Mouse (Mus musculus) CH12.LX (cell line): ENCODE results near the gene Lmx1a. TPM values are rescaled to one million over a fixed set of nuclear protein-coding genes. Genes with fewer than 3 reads are reported as not detected.
A peak's percentile ranks its signal among the peaks of the same experiment; 100 is the strongest.

Experiments
- DNase-seq: peaks from one replicate; pipeline ENCODE4 v3.0.0-alpha.2; 2013; ENCODE audit errors: extremely low read depth
- H3K27ac ChIP-seq: 2 replicates; pipeline ENCODE4 v1.5.1; 2012; ENCODE audit warnings: low read depth, mild to moderate bottlenecking, control low read depth, moderate library complexity; ENCODE audit not compliant: insufficient read depth
- H3K27me3 ChIP-seq: replicated peaks from 2 replicates; pipeline ENCODE3; 2012; ENCODE audit warnings: inconsistent platforms
- H3K36me3 ChIP-seq, 2 experiments: replicated peaks in 1 of 2; 2 replicates each; pipeline versions ENCODE3 to v1.6.1; 2012; ENCODE audit warnings: inconsistent platforms in 1 of 2, low read length in 1 of 2, mild to moderate bottlenecking in 1 of 2, mixed read lengths in 1 of 2, moderate library complexity in 1 of 2; ENCODE audit not compliant: control insufficient read depth in 1 of 2, insufficient read depth in 1 of 2
- H3K4me1 ChIP-seq, 2 experiments: 2 replicates each; pipeline ENCODE4 v1.6.1; 2012; ENCODE audit warnings: inconsistent platforms in 1 of 2, moderate library complexity in 1 of 2; ENCODE audit not compliant: insufficient read depth in 2 of 2, control insufficient read depth in 1 of 2
- H3K4me2 ChIP-seq: 2 replicates; pipeline ENCODE4 v1.6.1; 2012; ENCODE audit warnings: low read depth, mild to moderate bottlenecking, control low read depth; ENCODE audit not compliant: poor library complexity, insufficient read depth, severe bottlenecking
- H3K4me3 ChIP-seq, 3 experiments: fragments of 150-350 bp in 1 of 3; sonication (generic) in 1 of 3; replicated peaks in 1 of 3; 2 replicates each; pipeline versions ENCODE3 to v1.5.1; 2011 to 2012; ENCODE audit warnings: low read depth in 2 of 3, low read length in 2 of 3, mild to moderate bottlenecking in 2 of 3, moderate library complexity in 2 of 3, control low read depth in 1 of 3, improper control_type of control experiment in 1 of 3, inconsistent platforms in 1 of 3, mixed read lengths in 1 of 3; ENCODE audit not compliant: poor library complexity in 1 of 3
- H3K79me2 ChIP-seq: replicated peaks from 2 replicates; pipeline ENCODE4 v1.6.1; 2012; ENCODE audit warnings: mild to moderate bottlenecking, moderate library complexity; ENCODE audit not compliant: control insufficient read depth, poor library complexity, insufficient read depth, severe bottlenecking; ENCODE audit errors: extremely low read depth
- H3K9ac ChIP-seq: 2 replicates; pipeline ENCODE4 v1.6.1; 2012; ENCODE audit warnings: low read depth, mild to moderate bottlenecking, control low read depth, moderate library complexity; ENCODE audit not compliant: insufficient read depth
- H3K9me3 ChIP-seq: replicated peaks from 2 replicates; pipeline ENCODE3; 2012; ENCODE audit warnings: low read length, inconsistent platforms, mixed read lengths
- BHLHE40 ChIP-seq: IDR thresholded peaks from 2 replicates; pipeline ENCODE4 v1.6.1; 2011; ENCODE audit warnings: mild to moderate bottlenecking, low read depth, low read length, improper control_type of control experiment
- CTCF ChIP-seq, 2 experiments: IDR thresholded peaks in 1 of 2; conservative IDR thresholded peaks in 1 of 2; 2 replicates each; pipeline ENCODE4 v1.5.1; 2011 to 2012; ENCODE audit warnings: low read depth in 2 of 2, low read length in 2 of 2, improper control_type of control experiment in 1 of 2, inconsistent platforms in 1 of 2, mild to moderate bottlenecking in 1 of 2, moderate library complexity in 1 of 2
- ETS1 ChIP-seq: conservative IDR thresholded peaks from 2 replicates; pipeline ENCODE4 v1.6.1; 2012; ENCODE audit warnings: low read depth, mild to moderate bottlenecking, inconsistent platforms, low read length, improper control_type of control experiment, moderate library complexity
- GABPA ChIP-seq: IDR thresholded peaks from 2 replicates; pipeline ENCODE4 v1.6.1; 2012; ENCODE audit warnings: low read depth, low read length, improper control_type of control experiment, inconsistent platforms; ENCODE audit not compliant: insufficient replicate concordance
- IRF4 ChIP-seq: IDR thresholded peaks from 2 replicates; pipeline ENCODE4 v1.6.1; 2014; ENCODE audit warnings: low read depth, mild to moderate bottlenecking, inconsistent platforms, low read length, improper control_type of control experiment
- JUN ChIP-seq: IDR thresholded peaks from 2 replicates; pipeline ENCODE4 v1.6.1; 2011; ENCODE audit warnings: low read depth, mild to moderate bottlenecking, low read length, improper control_type of control experiment, moderate library complexity; ENCODE audit not compliant: insufficient read depth
- MAFK ChIP-seq: IDR thresholded peaks from 2 replicates; pipeline ENCODE4 v1.6.1; 2011; ENCODE audit warnings: low read length, improper control_type of control experiment; ENCODE audit not compliant: insufficient replicate concordance
- MAZ ChIP-seq: IDR thresholded peaks from 2 replicates; pipeline ENCODE4 v1.6.1; 2012; ENCODE audit warnings: low read depth, mild to moderate bottlenecking, inconsistent platforms, low read length, improper control_type of control experiment, moderate library complexity
- MEF2A ChIP-seq: IDR thresholded peaks from 2 replicates; pipeline ENCODE4 v1.6.1; 2014; ENCODE audit warnings: low read depth, mild to moderate bottlenecking, inconsistent platforms, low read length, improper control_type of control experiment, borderline replicate concordance
- NELFE ChIP-seq: IDR thresholded peaks from 2 replicates; pipeline ENCODE4 v1.6.1; 2011; ENCODE audit warnings: low read depth, low read length, improper control_type of control experiment
- POLR2AphosphoS2 ChIP-seq: IDR thresholded peaks from 2 replicates; pipeline ENCODE4 v1.6.1; 2011; ENCODE audit warnings: low read depth, low read length, improper control_type of control experiment
- RAD21 ChIP-seq: IDR thresholded peaks from 2 replicates; pipeline ENCODE4 v1.6.1; 2011; ENCODE audit warnings: low read depth, mild to moderate bottlenecking, low read length, improper control_type of control experiment, moderate library complexity
- SMC3 ChIP-seq: IDR thresholded peaks from 2 replicates; pipeline ENCODE4 v1.6.1; 2011; ENCODE audit warnings: low read depth, low read length, improper control_type of control experiment
- TBP ChIP-seq: conservative IDR thresholded peaks from 2 replicates; pipeline ENCODE4 v1.6.1; 2011; ENCODE audit warnings: low read depth, low read length, improper control_type of control experiment
- TCF12 ChIP-seq: IDR thresholded peaks from 2 replicates; pipeline ENCODE4 v1.6.1; 2014; ENCODE audit warnings: low read depth, mild to moderate bottlenecking, inconsistent platforms, low read length, improper control_type of control experiment
- UBTF ChIP-seq: IDR thresholded peaks from 2 replicates; pipeline ENCODE4 v1.6.1; 2012; ENCODE audit warnings: low read depth, mild to moderate bottlenecking, inconsistent platforms, low read length, improper control_type of control experiment, moderate library complexity
- ZKSCAN1 ChIP-seq: IDR thresholded peaks from 2 replicates; pipeline ENCODE4 v1.6.1; 2012; ENCODE audit warnings: low read depth, inconsistent platforms, low read length, improper control_type of control experiment, borderline replicate concordance
- ZMIZ1 ChIP-seq: IDR thresholded peaks from 2 replicates; pipeline ENCODE4 v1.6.1; 2012; ENCODE audit warnings: low read depth, mild to moderate bottlenecking, inconsistent platforms, low read length, improper control_type of control experiment
- dilution Hi-C: fragments of 300-500 bp; cut with MboI; formaldehyde crosslinking; loops from 2 replicates; pipeline ENCODE4 v1.14.3; 2020; ENCODE audit warnings: low sequenced_read_pairs; ENCODE audit not compliant: extremely low pct_unique_long_range_greater_than_20kb, extremely low pct_ligation_motif_present
- in situ Hi-C: fragments of 300-500 bp; cut with MboI; formaldehyde crosslinking; loops from 3 replicates; pipeline ENCODE4 v1.14.3; 2019; ENCODE audit warnings: low sequenced_read_pairs, low pct_ligation_motif_present, low pct_unique_long_range_greater_than_20kb, mixed read lengths
- polyA plus RNA-seq: library from polyadenylated mRNA; unstranded; fragments of >175 nt; gene quantifications from 2 replicates; pipeline ENCODE4 v1.2.1, GENCODE M21; 2012; ENCODE audit warnings: low read depth; ENCODE audit not compliant: insufficient read length
- total RNA-seq, 2 experiments: library from RNA; depleted of rRNA; stranded (reverse); fragments of 300-350 nt in 1 of 2; fragments of >200 nt in 1 of 2; gene quantifications; 2 replicates each; pipeline ENCODE4 v1.2.3; 2012 to 2014

Gene Lmx1a
- total and polyA plus RNA-seq, 3 experiments = not detected

DNA sequence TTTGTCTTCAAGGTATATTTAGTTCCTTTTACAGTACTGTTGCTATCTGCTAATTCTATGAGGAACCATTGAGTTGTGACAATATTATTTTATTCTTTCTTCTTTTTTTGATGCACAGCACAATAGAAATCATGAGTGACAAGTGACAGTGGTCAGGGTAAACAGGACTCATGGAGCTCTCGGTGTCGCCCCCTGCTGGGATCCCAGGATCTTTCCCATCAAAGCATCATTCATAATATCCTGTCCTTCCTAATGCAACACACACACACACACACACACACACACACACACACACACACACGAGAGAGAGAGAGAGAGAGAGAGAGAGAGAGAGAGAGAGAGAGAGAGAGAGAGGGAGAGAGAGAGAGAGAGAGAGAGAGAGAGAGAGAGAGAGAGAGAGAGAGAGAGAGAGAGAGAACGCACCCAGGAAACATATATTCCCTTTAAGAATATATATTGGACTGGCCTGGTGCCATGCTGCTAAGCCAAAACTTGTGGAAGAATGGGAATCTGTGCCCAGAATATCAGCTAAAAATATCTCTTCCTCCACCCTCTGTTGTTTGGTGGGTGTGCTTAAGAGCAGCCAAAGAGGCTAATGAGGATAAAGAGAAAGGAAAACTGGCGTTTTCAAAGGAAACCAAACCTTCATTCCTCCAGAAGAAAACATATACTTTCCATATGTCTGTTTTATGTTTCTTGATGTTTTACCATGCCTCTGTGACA lies 90.9 kb downstream of the Lmx1a start:
- Histone ChIP-seq H3K9me3 (peaks cover 67% of the 10 kb centered on the region), H3K27ac (no peak overlapping the region), H3K4me1 (no peaks in the 10 kb centered on the region), H3K9ac (no peak overlapping the region), H3K79me2 (no peaks in the 10 kb centered on the region), H3K4me2 (no peak overlapping the region), H3K36me3 (no peaks in the 10 kb centered on the region), H3K4me3 (no peak overlapping the region), H3K27me3 (no peaks in the 10 kb centered on the region)
- DNase-seq = no peak
- dilution Hi-C loops = no loop called here
- in situ Hi-C loops = no loop called here
- no peak for TF ChIP-seq ZKSCAN1
- no peak for TF ChIP-seq RAD21
- TF ChIP-seq MAFK = no peak
- no peak for TF ChIP-seq TCF12
- TF ChIP-seq NELFE = no peak
- TF ChIP-seq ETS1 = no peak
- no peak for TF ChIP-seq TBP
- no peak for TF ChIP-seq ZMIZ1
- TF ChIP-seq IRF4 = no peak
- TF ChIP-seq MEF2A = no peak
- TF ChIP-seq GABPA = no peak
- TF ChIP-seq JUN = no peak
- TF ChIP-seq POLR2AphosphoS2 = no peak
- TF ChIP-seq MAZ = no peak
- TF ChIP-seq, all 38 proteins: peak for 0

DNA sequence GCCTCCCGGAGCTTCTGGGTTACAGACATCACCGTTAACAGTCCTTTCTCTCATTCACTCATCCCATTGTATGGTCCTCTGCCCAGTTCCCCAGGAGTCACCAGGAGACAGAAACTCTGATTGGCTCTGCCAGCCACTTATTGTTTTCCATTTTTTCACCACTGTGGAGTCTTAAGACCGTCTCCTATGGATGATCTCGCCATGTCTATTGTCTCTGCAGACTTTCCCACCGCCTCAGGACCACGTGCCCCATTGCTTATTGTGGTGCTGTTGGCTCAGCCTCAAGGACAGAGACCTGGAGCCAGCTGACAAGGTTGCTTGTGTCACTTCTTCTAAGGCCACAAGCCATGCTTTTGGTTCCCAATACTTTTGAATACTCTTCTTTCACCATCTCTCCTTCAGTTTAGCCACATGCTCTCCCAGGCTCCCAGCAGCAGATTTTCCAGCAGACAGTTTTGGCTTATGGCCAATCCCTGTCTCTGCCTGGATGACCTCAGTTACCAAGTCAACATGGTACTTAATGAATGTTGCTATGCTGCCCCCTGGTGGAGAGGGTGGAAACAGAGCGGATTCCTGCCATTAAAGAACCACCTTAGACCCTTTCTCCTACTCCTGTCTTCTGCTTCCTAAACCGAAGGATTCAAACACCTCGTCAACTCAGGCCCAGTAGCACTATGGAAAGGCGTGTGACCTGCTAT lies 92.9 kb downstream of the Lmx1a start:
- Histone ChIP-seq H3K36me3 (no peaks in the 10 kb centered on the region), H3K4me1 (no peaks in the 10 kb centered on the region), H3K9me3 (peaks cover 68% of the 10 kb centered on the region), H3K4me2 (no peak overlapping the region), H3K4me3 (no peak overlapping the region), H3K27me3 (no peaks in the 10 kb centered on the region), H3K27ac (no peak overlapping the region), H3K79me2 (no peaks in the 10 kb centered on the region), H3K9ac (no peak overlapping the region)
- in situ Hi-C loops = no loop called here
- DNase-seq = no peak
- no peak for TF ChIP-seq UBTF
- TF ChIP-seq BHLHE40 = no peak
- TF ChIP-seq CTCF (conservative IDR thresholded peaks at IDR 0.05 in 1 of 2, IDR thresholded peaks at IDR 0.05 in 1 of 2; ENCODE audit: low read depth in 2 of 2, low read length in 2 of 2) = peak in 1 of 2 experiments; percentile 19; a peak in 1 of 4 replicates
- no peak for TF ChIP-seq GABPA
- TF ChIP-seq SMC3 = no peak
- no peak for TF ChIP-seq MAZ
- dilution Hi-C loops = no loop called here
